Mouse (Mus musculus) right cerebral cortex, adult 2 months (tissue): ENCODE measurements around the gene Ctps.
"Not testable (repeated sequence)": the region's sequence is repeated elsewhere in the genome, so short reads cannot be mapped to it uniquely, and the experiment has no call there.

Experiments used
- DNase-seq, 2 experiments: peaks; one replicate each; pipeline ENCODE4 v3.0.0; 2021 to 2022; ENCODE audit warnings: low spot score in 2 of 2

The Ctps gene

DNA sequence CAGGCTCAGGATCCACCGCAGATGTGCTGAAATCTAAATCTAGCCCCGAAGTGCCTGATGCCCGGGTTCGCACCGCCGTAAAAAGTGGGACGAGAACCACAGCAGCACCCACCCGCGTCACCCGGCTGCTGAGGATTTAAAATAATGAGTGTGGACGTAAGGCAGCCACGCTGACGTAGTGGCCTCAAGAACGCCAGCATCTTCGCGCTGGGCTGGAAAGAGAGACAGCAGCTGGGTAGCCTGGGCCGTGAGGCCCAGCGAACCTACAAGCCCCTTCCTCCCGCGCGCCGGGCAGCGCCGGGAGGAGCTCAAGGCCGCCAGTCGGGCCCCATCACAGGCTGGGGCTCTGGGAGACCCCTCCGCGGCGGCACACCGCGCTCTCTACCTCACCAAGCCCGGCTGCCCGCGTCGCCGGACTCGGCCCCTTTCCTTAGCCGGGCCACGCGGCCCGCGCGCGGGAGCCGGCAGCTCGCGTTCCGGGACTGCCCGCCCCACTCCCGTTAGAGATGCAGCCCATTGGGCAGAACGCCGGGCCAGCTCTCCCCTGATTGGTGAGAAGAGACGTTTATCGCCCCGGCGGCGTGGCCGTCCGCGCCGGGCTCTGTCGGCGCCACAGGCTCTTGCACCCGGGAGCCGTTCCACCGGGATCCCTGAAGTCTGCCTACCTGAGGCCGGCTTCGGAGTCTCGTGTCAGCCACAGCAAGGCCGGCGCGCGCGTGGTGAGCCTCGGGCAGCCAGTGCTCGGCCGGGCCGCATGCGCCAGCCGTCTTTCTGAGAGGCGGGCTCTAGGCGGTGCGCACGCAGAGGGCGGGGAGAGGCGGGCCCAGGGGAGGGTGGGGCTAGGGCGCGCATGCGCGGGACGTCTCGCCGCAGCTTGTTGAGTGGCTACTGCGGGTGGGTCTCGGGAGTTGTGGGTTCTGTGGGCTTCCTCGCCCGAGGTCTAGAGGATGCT is at the start of gene Ctps:
Gene Ctps, minus strand, starts transcription at position 791 of the 952 bp plus-strand sequence.
- DNase-seq, result peak; percentile 92 to 94

- DNase-seq, result no peak
These were observed 46.3 kb upstream of the Ctps start for GRCm38 (mm10) chr4:120616199-120617025.

DNA sequence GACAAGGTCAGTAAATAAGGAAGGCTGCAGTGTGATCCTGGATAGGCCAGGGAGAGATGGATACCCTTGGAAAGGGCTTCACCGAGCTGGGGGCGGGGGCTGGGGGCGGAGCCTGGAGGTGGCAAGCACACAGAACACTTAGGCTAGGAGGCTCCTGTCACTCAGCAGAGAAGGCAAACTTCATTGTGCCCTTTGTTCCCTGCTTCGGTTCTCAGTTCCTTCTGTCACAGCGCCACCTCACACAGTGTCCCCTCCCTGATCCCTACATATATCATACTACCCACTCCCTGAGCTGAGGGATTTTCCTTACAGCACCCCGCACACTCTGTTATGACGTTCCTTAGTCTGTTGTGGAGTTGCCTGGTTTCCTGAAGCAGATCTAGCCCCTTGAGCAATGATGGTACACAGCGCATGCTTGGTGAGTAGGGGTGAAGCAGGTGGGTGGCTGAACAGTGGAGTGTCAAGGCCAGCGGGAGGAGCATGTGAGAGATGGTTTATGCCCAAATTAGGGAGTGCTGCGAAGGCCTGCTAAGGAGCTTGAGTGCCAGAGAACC is 45.5 kb upstream of the Ctps start:
- peak in 1 of 2 experiments; percentile 21 for DNase-seq

GRCm38 (mm10) chr4:120614644-120615043 is 44.6 kb upstream of the Ctps start:
- no peak for DNase-seq

DNA sequence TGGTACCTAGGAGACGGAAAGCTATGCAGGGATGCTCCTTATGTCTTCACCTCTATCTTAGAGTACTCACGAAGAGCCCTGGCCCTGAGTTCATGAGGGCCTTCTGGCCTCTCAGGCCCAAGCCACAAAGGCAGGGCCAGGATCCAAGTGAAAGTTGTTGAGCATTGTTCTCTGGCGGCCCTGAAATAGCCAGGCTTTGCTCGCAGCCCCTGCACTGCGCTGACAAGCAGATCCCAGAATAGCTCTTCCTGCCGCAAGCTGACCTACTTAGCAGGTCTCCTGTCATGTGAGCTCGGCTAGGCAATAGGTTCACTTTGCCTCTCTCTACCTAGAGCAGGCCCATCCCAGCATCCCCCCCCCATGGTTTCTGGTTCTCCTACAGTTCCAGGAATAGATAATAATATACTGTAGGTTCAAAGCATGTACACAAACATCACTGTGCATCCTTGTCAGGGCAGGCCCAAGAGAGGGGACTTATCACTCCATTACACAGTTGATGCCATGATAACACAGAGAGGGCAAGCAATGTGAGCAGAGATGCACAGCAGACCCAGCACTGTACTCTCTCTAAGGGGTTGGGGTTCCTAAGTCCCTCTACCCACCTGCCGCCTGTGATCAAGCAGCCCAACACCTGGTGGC is 43.7 kb upstream of the Ctps start:
- DNase-seq, result peak; percentile 65 to 72

DNA sequence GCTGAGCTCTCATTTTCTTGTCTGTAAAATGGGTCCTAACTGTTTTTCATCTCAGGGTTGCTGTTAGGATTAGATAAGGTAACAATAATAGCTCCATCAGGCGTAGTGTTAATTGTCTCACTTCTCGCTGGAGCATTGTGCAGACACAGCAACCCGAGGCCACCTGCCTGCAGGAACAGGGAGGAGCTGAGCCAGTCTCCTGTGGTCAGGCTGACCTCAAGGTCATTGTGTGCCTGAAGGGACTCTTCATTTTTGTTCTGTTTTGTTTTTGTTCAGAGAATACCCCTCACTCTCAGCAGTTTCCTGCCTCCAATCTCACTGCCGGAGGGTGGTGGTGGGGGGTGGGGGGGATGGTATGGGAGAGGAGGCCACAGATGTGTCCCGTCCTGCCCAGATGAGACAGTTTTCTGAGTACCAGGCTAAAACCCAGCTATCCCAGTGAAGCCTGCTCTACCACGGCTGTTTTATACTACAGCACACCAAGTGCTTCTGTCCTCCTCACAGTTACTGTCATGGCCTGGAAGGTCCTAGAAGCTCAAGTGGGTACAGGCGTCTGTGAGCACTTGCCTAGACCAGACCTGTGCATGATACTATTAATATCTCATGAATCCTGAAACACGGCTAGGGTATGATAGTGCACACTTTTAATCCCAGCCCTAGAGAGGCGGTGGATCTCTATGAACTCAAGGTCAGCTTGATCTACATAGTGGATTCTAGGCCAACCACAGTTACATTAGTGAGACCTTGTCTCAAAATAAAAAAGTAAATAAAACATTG is 42.4 kb upstream of the Ctps start:
- DNase-seq, result no peak

DNA sequence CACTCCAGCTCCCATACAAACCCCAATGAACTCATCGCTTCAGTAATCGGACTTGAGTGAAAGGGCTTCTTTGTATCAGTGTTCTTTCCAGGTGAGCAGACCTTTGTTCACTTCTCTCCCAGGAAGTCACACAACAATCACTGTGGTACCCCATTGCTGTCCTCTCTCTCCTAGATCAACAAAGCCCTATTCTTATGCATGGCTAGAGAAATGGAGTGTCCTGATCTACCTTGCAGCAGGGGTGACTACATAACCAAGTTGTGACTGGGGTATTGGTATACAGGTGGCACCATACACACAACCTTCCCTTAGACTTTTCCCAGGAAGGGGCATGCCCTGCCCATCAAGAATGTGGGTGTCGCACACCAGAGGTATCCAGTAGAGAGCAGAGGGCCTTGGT is 40.9 kb upstream of the Ctps start:
- no peak for DNase-seq

GRCm38 (mm10) chr4:120606941-120607340 is 36.9 kb upstream of the Ctps start:
- DNase-seq, result no peak

- DNase-seq, result no peak
These were observed 32.6 kb upstream of the Ctps start for GRCm38 (mm10) chr4:120602669-120603068.

DNA sequence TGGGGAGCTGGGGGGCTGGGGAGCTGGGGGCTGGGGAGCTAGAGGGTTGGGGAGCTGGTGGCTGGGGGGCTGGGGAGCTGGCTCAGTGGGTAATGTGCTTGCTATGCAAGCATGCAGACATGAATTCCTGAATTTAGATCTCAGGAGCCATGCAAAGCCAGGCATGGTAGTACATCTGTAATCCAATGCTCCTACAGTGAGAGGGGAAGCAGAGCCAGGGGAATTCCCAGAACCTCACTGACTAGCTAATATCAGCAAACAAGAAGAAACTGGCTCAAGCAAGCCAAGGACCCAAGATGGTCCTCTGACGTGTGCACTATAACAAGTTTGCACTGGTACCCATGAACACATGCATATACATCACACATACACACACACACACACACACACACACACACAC is 31.7 kb upstream of the Ctps start:
- DNase-seq, result no peak

DNA sequence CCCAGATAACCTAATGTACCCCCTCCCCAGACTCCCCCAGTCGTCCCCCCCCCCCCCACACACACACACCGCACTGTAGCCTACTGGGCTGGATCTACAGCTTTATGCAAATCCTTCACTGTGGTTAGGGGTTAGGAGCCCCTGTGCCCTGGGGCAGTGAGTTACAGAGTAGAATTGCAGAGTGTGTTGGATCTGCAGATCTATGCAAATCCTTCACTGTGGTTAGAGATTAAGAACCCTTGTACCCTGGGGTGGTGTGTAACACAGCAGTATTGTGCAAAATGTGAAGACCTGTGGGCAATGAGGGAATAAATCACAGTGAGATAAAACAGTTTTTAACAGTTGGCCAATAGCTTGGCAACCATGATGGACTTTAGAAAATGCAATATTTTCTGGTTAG is 28.8 kb upstream of the Ctps start:
- DNase-seq, result no peak

- DNase-seq, result not testable (repeated sequence)
These were observed 26.1 kb upstream of the Ctps start for GRCm38 (mm10) chr4:120596210-120596609.

DNA sequence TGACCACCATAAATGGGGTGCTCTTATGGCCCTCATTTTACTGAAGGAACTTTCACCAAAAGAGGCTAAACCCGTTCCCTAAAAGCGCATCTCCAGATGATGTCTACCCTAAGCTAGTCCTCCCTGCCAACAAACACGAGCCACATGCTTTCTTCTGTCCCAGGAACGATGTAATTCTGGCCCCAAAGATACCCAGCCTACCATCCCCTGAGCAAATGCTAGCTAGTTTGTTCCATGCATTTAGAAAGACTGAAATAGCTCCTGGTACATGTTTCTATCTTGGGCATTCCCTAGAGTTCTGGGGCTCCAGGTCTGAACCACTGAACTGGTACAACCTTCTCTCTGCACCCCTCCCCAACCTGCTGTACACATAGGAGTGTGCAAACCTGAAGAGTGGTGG is 20.9 kb upstream of the Ctps start:
- DNase-seq, result no peak

DNA sequence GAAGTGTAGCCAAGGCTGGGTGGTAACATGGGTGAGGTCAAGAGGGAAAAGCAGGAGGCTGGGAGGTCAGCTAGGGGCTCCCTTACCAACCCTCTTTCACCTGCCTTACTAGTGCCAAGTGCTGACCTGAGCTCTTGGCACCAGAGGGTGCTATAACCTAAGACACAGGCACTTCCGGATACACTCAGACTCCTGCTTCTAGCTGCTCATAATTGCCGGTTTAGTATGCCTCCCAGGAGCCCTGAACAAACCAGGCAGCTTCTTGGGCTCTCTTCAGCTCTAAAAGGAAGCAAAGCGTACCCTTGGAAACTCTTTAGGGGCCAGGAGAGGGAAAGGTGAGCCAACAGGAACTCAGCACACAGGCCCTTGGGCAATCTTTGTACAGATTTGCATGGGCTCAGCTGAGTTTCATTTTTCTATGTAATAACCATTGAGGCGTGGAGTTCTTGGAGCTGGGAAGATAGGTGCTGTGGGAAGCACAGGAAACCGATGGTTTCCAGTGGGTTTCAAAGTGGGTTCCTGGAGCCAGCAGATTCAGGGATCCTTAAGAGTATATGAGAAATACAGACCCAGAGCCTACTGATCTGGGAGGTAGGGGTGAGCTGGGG is 19.8 kb upstream of the Ctps start:
- DNase-seq, result peak; percentile 71

- no peak for DNase-seq
These were observed 19.0 kb upstream of the Ctps start for GRCm38 (mm10) chr4:120589070-120589469.

DNA sequence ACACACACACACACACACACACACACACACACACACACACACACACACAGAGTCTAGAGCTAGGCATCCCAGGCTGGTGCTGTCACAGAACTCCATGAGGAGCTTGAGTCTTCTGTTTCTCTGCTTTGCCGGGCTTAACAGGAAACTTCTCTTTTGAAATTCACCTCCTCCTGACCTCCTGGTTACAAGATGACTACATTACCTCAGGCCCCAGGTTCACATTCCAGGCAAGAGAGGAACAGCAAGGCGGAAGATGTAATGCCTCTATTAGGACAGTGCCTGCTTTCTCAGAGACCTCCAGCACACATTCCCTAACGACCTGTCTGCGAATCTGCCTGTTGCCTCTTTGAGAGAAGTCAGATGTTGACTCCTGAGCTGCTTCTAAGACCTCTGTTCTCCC is 18.4 kb upstream of the Ctps start, which contains the start of gene Gm8439:
Gene Gm8439, plus strand, starts transcription at position 301 of the 400 bp plus-strand sequence.
- no peak for DNase-seq

GRCm38 (mm10) chr4:120586986-120587385 is 16.9 kb upstream of the Ctps start:
- DNase-seq, result no peak

DNA sequence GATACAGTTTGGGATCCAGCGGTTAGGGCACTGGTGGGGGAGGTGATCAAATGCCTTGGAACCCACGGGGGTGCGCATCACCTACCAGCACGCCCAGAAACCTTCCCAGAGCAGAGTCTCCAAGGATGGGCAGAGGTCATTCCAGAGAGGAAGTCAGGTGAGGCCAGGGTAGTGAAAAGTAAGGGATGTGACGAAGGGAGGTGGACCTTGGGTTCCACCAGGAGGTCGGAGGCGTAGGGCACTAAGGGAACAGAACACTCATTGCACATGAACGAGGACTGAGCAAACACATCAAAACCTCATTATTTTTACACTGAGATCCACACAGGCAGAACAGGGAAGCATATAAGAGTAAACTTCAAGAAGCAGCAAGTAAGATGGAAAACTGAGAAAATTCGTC is 11.6 kb upstream of the Ctps start:
- no peak for DNase-seq

- no peak for DNase-seq
These were observed 10.8 kb upstream of the Ctps start for GRCm38 (mm10) chr4:120580894-120581293.

DNA sequence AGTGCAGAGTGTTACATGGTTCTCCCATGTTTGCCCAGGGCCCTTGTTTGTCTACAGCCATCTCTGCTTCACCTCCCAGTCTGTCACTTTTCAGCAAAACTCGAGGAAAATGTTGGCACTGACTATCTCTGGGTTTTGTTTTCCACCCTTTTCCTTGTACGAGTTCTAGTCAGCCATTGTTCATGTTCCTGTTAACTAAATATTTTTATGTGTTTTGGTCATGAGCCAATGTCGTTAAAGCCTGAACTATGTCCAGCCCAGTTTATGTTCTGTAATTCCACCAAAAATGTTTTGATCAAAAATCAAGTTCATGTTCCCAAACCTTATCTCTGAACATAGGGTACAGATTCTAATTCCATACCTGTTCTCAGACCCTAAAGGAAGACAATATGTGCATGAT is 1.6 kb upstream of the Ctps start:
- DNase-seq, result no peak

- no peak for DNase-seq
These were observed 991 bp upstream of the Ctps start for GRCm38 (mm10) chr4:120571070-120571464.
